ENCODE assay signal across 8 mouse cellular contexts in the genomic region with DNA sequence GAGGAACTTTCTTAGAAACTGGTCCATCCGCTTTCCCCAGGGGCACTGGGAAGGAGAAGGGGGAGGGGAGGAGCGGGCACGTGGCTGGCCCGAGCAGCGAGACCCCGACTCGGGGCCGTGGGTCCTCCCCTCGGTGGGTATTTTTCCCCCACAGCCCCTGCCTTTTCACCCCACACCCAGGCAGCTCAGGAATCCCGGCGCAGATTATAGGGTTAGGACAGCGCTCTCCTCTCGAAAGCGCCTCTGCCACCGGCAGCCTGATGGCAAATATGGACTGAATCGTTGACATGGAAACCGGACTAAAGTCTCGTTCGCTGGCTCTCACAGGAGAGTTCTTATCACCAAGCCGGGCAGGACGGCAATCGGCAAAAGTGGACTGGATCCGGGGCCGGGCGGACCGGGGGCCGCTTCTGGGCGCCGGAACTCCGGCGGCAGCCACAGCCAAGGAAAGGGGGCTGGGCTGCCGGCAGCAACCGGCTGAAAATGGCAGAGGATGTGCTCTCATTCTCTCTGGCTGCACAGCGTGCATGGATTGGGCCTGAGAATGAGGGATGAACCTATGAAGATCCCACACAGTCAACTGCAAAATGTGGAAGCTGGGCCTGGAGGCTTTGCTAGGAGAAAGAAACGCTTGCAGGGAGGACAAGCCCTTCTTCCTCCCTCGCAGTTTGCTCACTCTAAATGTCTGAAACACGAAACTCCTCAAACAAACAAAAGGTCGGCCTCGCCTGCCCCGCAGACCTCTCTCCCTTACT. TPM values are rescaled to one million over a fixed set of nuclear protein-coding genes. Genes with fewer than 3 reads are reported as not detected.
A peak's percentile ranks its signal among the peaks of the same experiment; 100 is the strongest.
DNase-seq lines count a peak whose midpoint lies in the region; ATAC-seq and TF ChIP-seq lines count a peak whose summit lies in the region.

Gene Arid1a, minus strand, starts transcription at position 256 of the 755 bp plus-strand sequence.

- H3K9me3 ChIP-seq in CH12.LX (replicated peaks; ENCODE audit: low read length) = no peaks in the 10 kb centered on the region
- no peaks in the 10 kb centered on the region for H3K9me3 ChIP-seq in forebrain, embryonic 11.5 days (ENCODE audit: control insufficient read depth, low read length)
- H3K9me3 ChIP-seq in heart, embryonic 16.5 days (replicated peaks; ENCODE audit: control insufficient read depth, low read length) = no peaks in the 10 kb centered on the region
- H3K9me3 ChIP-seq in liver, embryonic 15.5 days (replicated peaks) = no peaks in the 10 kb centered on the region
- H3K9me3 ChIP-seq in neural tube, embryonic 12.5 days = no peaks in the 10 kb centered on the region

- WGBS in forebrain, embryonic 11.5 days = under 1% methylated on average over 40 of the region's 40 CpGs
- under 1% methylated on average over 40 of the region's 40 CpGs for WGBS in heart, embryonic 16.5 days
- under 1% methylated on average over 40 of the region's 40 CpGs for WGBS in liver, embryonic 15.5 days (ENCODE audit: insufficient replicate concordance)
- WGBS in neural tube, embryonic 12.5 days = under 1% methylated on average over 40 of the region's 40 CpGs

- peaks cover 8 to 13% of the 10 kb centered on the region in 2 experiments; a peak in 3 of 4 replicates for H3K4me1 ChIP-seq in CH12.LX (ENCODE audit: control insufficient read depth in 1 of 2, insufficient read depth in 2 of 2)
- peaks cover 16% of the 10 kb centered on the region for H3K4me1 ChIP-seq in forebrain, embryonic 11.5 days (replicated peaks; ENCODE audit: control insufficient read depth, insufficient read depth, low read length)
- H3K4me1 ChIP-seq in heart, embryonic 16.5 days (ENCODE audit: control insufficient read depth, insufficient read depth, low read length) = peaks cover 19% of the 10 kb centered on the region
- peaks cover 37% of the 10 kb centered on the region for H3K4me1 ChIP-seq in liver, embryonic 15.5 days (replicated peaks)
- H3K4me1 ChIP-seq in neural tube, embryonic 12.5 days = peaks cover 17% of the 10 kb centered on the region

- H3K27ac ChIP-seq in CH12.LX (ENCODE audit: insufficient read depth, low read depth) = peak within 1 kb of the TSS; percentile 97
- peak within 1 kb of the TSS; percentile 99 for H3K27ac ChIP-seq in forebrain, embryonic 11.5 days (ENCODE audit: low read depth, low read length)
- H3K27ac ChIP-seq in heart, embryonic 16.5 days (ENCODE audit: low read length) = peak within 1 kb of the TSS; percentile 100
- peak within 1 kb of the TSS; percentile 100 for H3K27ac ChIP-seq in liver, embryonic 15.5 days (replicated peaks)
- peak within 1 kb of the TSS; percentile 97 for H3K27ac ChIP-seq in neural tube, embryonic 12.5 days

- peak within 1 kb of the TSS; percentile 96 for H3K4me2 ChIP-seq in CH12.LX (ENCODE audit: insufficient read depth, low read depth, poor library complexity, severe bottlenecking)
- peak within 1 kb of the TSS; percentile 79 for H3K4me2 ChIP-seq in forebrain, embryonic 11.5 days (ENCODE audit: low read depth, low read length, severe bottlenecking)
- peak within 1 kb of the TSS; percentile 98 for H3K4me2 ChIP-seq in heart, embryonic 16.5 days (ENCODE audit: low read depth, low read length)
- peak within 1 kb of the TSS; percentile 97 for H3K4me2 ChIP-seq in liver, embryonic 15.5 days
- H3K4me2 ChIP-seq in neural tube, embryonic 12.5 days (replicated peaks) = peak within 1 kb of the TSS; percentile 97

- H3K4me3 ChIP-seq in CH12.LX (replicated peaks in 1 of 3; ENCODE audit: low read depth in 2 of 3, low read length in 2 of 3, poor library complexity in 1 of 3) = peak within 1 kb of the TSS; percentile 76 to 82 (median 81)
- peak within 1 kb of the TSS; percentile 100 for H3K4me3 ChIP-seq in forebrain, embryonic 11.5 days (ENCODE audit: low read depth, low read length)
- H3K4me3 ChIP-seq in heart, embryonic 16.5 days (ENCODE audit: low read length) = peak within 1 kb of the TSS; percentile 68
- H3K4me3 ChIP-seq in liver, embryonic 15.5 days (replicated peaks) = peak within 1 kb of the TSS; percentile 98
- H3K4me3 ChIP-seq in neural tube, embryonic 12.5 days = peak within 1 kb of the TSS; percentile 100

- in situ Hi-C loops in CH12.LX (cut with MboI; ENCODE audit: low pct_ligation_motif_present, low pct_unique_long_range_greater_than_20kb, low sequenced_read_pairs) = loop anchor here (5.0 to 10.0 kb wide), 3 partner anchors 36 to 82 kb away; partner anchors contain the start of gene Pigv

- DNase-seq in CH12.LX (ENCODE audit: extremely low read depth) = peak; percentile 96
- peak; percentile 88 for DNase-seq in c-Kit-positive CD71-positive TER-119-negative erythroid progenitor cells, embryonic 14.5 days (ENCODE audit: low read depth)
- peak; percentile 98 for DNase-seq in forebrain, embryonic 11.5 days (ENCODE audit: low spot score)
- DNase-seq in kidney, postnatal 36 days = peak; percentile 96
- DNase-seq in telencephalon, adult 2 months (ENCODE audit: low read depth, low spot score) = peak; percentile 95

- dilution Hi-C loops in CH12.LX (cut with MboI; ENCODE audit: extremely low pct_ligation_motif_present, extremely low pct_unique_long_range_greater_than_20kb, low sequenced_read_pairs) = no loop called here

- no peaks in the 10 kb centered on the region for H3K27me3 ChIP-seq in CH12.LX (replicated peaks)
- H3K27me3 ChIP-seq in forebrain, embryonic 11.5 days (ENCODE audit: control insufficient read depth, insufficient read depth, low read length) = no peaks in the 10 kb centered on the region
- no peaks in the 10 kb centered on the region for H3K27me3 ChIP-seq in heart, embryonic 16.5 days (ENCODE audit: control insufficient read depth, insufficient read depth, low read length)
- H3K27me3 ChIP-seq in liver, embryonic 15.5 days = peaks cover 8% of the 10 kb centered on the region; the same call in 1 of the 2 replicates
- H3K27me3 ChIP-seq in neural tube, embryonic 12.5 days (replicated peaks) = no peaks in the 10 kb centered on the region

- H3K9ac ChIP-seq in CH12.LX (ENCODE audit: insufficient read depth, low read depth) = peak within 1 kb of the TSS; percentile 87
- H3K9ac ChIP-seq in forebrain, embryonic 11.5 days (ENCODE audit: low read length) = peak within 1 kb of the TSS; percentile 100
- peak within 1 kb of the TSS; percentile 94 for H3K9ac ChIP-seq in heart, embryonic 16.5 days (ENCODE audit: low read length)
- H3K9ac ChIP-seq in liver, embryonic 15.5 days = peak within 1 kb of the TSS; percentile 100
- peak within 1 kb of the TSS; percentile 100 for H3K9ac ChIP-seq in neural tube, embryonic 12.5 days

- no peaks in the 10 kb centered on the region for H3K36me3 ChIP-seq in CH12.LX (replicated peaks in 1 of 2; ENCODE audit: control insufficient read depth in 1 of 2, insufficient read depth in 1 of 2, low read length in 1 of 2)
- no peaks in the 10 kb centered on the region for H3K36me3 ChIP-seq in forebrain, embryonic 11.5 days (ENCODE audit: control insufficient read depth, insufficient read depth, low read length)
- H3K36me3 ChIP-seq in heart, embryonic 16.5 days (ENCODE audit: control insufficient read depth, insufficient read depth) = no peaks in the 10 kb centered on the region
- no peaks in the 10 kb centered on the region for H3K36me3 ChIP-seq in liver, embryonic 15.5 days (replicated peaks)
- H3K36me3 ChIP-seq in neural tube, embryonic 12.5 days = no peaks in the 10 kb centered on the region

- H3K79me2 ChIP-seq in CH12.LX (replicated peaks; ENCODE audit: control insufficient read depth, extremely low read depth, insufficient read depth, poor library complexity, severe bottlenecking) = peaks cover 34% of the 10 kb centered on the region

- TF ChIP-seq EP300 in CH12.LX (IDR thresholded peaks at IDR 0.05; ENCODE audit: low read length) = no peak

- TF ChIP-seq RAD21 in CH12.LX (IDR thresholded peaks at IDR 0.05; ENCODE audit: low read depth, low read length) = no peak

- TF ChIP-seq POLR2A in CH12.LX (IDR thresholded peaks at IDR 0.05; ENCODE audit: low read depth, low read length) = peak; percentile 85

- TF ChIP-seq CTCF in CH12.LX (conservative IDR thresholded peaks at IDR 0.05 in 1 of 2, IDR thresholded peaks at IDR 0.05 in 1 of 2; ENCODE audit: low read depth in 2 of 2, low read length in 2 of 2) = no peak

- ATAC-seq in forebrain, embryonic 11.5 days (replicated peaks; ENCODE audit: low FRiP score) = peak; percentile 60
- peak; percentile 37 for ATAC-seq in heart, embryonic 16.5 days (replicated peaks; ENCODE audit: extremely low read depth, insufficient read depth, low FRiP score)
- peak; percentile 54 for ATAC-seq in liver, embryonic 15.5 days (ENCODE audit: insufficient read depth)
- ATAC-seq in neural tube, embryonic 12.5 days (ENCODE audit: low FRiP score, low read depth) = peak; percentile 57

TF ChIP-seq in CH12.LX, 34 proteins besides CTCF, POLR2A, EP300 and RAD21 (continues in another document):
- peak; percentile 98 for TF ChIP-seq SIN3A (IDR thresholded peaks at IDR 0.05; ENCODE audit: low read length)
- no peak; the same call in none of the 2 replicates for TF ChIP-seq NRF1 (IDR thresholded peaks at IDR 0.05; ENCODE audit: low read depth, low read length)
- TF ChIP-seq MAZ (IDR thresholded peaks at IDR 0.05; ENCODE audit: low read depth, low read length) = peak; percentile 92
- TF ChIP-seq USF2 (conservative IDR thresholded peaks at IDR 0.05; ENCODE audit: low read depth, low read length) = no peak; the same call in 1 of the 2 replicates
- TF ChIP-seq NELFE (IDR thresholded peaks at IDR 0.05; ENCODE audit: low read depth, low read length) = peak; percentile 58
- TF ChIP-seq USF1 (IDR thresholded peaks at IDR 0.05; ENCODE audit: low read depth, low read length) = peak; percentile 26
- TF ChIP-seq ZKSCAN1 (IDR thresholded peaks at IDR 0.05; ENCODE audit: borderline replicate concordance, low read depth, low read length) = no peak
- TF ChIP-seq IRF4 (IDR thresholded peaks at IDR 0.05; ENCODE audit: low read depth, low read length) = peak; percentile 59
- no peak; the same call in 1 of the 2 replicates for TF ChIP-seq SMC3 (IDR thresholded peaks at IDR 0.05; ENCODE audit: low read depth, low read length)
- TF ChIP-seq MAFK (IDR thresholded peaks at IDR 0.05; ENCODE audit: insufficient replicate concordance, low read length) = no peak
- peak; percentile 73; the same call in 1 of the 2 replicates for TF ChIP-seq CHD2 (IDR thresholded peaks at IDR 0.05; ENCODE audit: low read length)
- TF ChIP-seq ETS1 (conservative IDR thresholded peaks at IDR 0.05; ENCODE audit: low read depth, low read length) = 0 out of 2 replicates have a peak, but pooled peaks have one; percentile 10
- TF ChIP-seq JUN (IDR thresholded peaks at IDR 0.05; ENCODE audit: insufficient read depth, low read depth, low read length) = no peak

RNA-seq across cellular contexts. Expression of gene Arid1a, which starts in this region (rescaled TPM):
- total RNA-seq in CH12.LX (2012; rRNA removed) (17.9 and 19.1 TPM in 2 replicates), CH12.LX (2014; rRNA removed) (4.7 and 6.4 TPM in 2 replicates)
- polyA plus RNA-seq in CH12.LX (2012; ENCODE audit: insufficient read length, low read depth) = 36.3 and 47.1 TPM in 2 replicates
- polyA plus RNA-seq in forebrain, embryonic 11.5 days (2014; fragmentation: Nextera tagmentation; extraction: Ambion mirVana) = 54.2 and 56.6 TPM in 2 replicates
- 18.8 and 20.0 TPM in 2 replicates for polyA plus RNA-seq in heart, embryonic 16.5 days (2015; fragmentation: Nextera tagmentation; extraction: Ambion mirVana)
- polyA plus RNA-seq in liver, embryonic 15.5 days (2015; fragmentation: Nextera tagmentation; extraction: Ambion mirVana) = 7.6 and 9.3 TPM in 2 replicates
- polyA plus RNA-seq in neural tube, embryonic 12.5 days (2016; fragmentation: Nextera tagmentation; extraction: Ambion mirVana) = 41.0 and 42.4 TPM in 2 replicates

Comparison
In these comparisons a context has a peak if more than half of its experiments do, and no peak if none do; other contexts are left out.
1. Peak in every context shown above with its lines: DNase-seq, ATAC-seq, H3K4me3 ChIP-seq and H3K27ac ChIP-seq.